Mouse (Mus musculus): ENCODE measurements around the gene Cd164l2.

The Cd164l2 gene

DNA sequence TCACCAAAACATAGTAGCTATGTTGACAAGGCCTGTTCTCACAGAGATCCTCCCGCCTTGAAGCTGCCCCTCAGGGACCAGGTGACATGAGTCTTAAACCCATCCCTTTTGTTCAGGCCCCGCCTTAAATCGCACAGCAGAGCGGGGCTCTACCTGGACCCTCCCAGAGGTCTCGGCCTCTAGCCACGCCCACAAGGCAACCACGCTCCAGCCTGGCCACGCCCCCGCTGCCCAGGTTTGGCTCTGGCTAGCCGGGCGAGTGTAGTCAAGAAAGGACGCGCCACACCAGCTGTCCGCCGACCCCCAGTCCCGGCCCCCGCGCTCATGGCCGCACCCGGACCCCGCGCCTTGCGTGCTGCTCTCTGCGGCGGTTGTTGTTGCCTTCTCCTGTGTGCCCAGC, 8.7 kb downstream of the Cd164l2 start:
- no peak for DNase-seq (ENCODE audit: low read depth, low spot score)

DNA sequence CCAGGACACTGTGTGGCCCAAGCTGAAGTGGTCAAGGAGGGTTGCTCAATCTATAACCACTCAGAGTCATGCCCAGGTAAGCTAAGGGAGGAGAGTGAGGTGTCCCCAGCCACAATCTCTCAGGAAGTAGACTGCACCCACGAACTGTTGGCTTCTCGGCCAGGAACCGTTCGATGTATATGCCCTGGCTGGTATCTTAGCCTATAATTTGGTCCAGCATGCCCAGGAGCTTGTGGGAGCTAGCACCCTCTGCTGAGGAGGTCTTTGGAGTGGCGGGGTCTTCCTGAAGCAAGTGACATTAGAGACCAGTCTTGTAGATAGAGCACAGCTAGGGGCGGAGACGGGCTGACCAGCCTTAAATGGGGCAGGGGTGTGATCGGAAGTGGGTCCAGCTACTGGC, 9.8 kb downstream of the Cd164l2 start:
- no peak for DNase-seq (ENCODE audit: low read depth, low spot score)

DNA sequence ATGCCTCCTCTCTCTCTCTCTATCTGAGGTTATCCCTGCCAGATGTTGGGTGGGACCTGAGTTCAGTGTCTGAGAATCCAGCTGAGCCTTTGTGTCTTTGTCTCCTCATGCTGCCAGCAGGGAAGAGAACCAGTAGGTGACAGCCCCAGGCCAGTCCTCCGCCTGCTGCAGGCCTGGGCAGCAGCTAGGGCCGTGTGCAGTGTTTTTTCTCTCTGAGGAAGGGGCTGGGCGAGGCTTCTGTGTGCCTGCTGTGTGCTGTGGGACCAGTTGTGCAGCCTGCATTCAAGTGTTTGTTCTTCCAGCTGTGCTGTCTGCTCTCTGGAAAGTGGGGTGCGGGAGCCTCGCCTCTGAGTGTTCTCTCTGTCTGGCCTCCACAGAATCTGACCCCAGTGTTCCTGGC, 11.9 kb downstream of the Cd164l2 start:
- no peak for DNase-seq (ENCODE audit: low read depth, low spot score)

DNA sequence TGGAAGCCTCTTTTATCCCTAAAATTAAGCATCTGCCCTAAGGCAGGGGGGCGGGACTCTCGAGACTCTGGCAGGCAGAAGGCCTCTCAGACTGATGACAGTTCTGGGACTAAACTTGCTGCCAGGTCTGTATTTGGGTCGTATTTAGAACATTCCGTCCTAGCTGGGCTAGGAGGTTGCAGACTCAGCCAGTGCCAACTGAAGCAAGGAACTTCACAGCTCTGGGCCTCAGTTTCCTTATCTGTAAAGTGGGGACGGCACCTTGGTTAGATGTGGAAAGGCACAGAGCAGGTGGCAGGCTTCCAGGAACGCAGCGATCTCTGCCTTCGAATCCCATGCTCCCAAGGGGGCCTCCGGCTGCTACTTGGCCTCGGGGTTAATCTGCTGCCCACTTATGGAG, 14.1 kb downstream of the Cd164l2 start:
- no peak for DNase-seq (ENCODE audit: low read depth, low spot score)

DNA sequence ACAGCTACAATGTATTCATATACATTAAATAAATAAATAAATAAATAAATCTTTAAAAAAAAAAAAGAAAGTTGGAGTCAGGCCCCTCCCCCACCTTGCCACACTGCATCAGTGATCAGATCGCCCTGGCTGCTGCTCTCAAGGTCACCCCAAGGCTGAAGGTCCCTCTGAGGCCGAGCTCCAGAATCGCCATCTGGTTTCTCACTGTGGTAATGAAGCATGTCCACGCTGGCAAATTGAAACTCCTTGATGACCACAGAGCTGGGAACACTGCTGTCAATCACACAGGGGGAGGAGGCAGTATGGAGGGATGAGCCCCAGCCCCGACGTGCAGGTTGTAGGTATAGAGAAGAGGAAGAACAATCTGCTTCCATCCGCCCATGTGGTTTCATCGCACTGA, 15.7 kb downstream of the Cd164l2 start:
- no peak for DNase-seq (ENCODE audit: low read depth, low spot score)

DNA sequence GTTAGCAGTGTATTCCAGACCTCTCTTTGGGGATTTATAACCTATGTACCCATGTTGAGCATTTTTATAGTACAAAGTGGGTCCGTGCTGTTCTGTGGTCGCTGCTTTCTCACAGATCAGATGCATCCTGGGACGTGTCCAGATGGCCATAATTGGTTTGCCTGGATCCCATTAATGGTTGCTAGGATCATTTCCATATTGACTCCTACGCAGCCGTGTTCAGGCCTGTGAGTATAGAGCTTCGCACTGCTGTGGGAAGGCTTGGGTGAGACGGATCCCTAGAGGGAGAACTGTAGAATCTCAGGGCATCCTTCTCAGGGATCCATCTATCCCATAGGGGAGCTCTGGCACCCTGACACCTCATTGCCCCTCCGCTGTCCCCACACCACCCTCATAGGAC, 17.7 kb downstream of the Cd164l2 start:
- DNase-seq (ENCODE audit: low read depth, low spot score), result no peak

DNA sequence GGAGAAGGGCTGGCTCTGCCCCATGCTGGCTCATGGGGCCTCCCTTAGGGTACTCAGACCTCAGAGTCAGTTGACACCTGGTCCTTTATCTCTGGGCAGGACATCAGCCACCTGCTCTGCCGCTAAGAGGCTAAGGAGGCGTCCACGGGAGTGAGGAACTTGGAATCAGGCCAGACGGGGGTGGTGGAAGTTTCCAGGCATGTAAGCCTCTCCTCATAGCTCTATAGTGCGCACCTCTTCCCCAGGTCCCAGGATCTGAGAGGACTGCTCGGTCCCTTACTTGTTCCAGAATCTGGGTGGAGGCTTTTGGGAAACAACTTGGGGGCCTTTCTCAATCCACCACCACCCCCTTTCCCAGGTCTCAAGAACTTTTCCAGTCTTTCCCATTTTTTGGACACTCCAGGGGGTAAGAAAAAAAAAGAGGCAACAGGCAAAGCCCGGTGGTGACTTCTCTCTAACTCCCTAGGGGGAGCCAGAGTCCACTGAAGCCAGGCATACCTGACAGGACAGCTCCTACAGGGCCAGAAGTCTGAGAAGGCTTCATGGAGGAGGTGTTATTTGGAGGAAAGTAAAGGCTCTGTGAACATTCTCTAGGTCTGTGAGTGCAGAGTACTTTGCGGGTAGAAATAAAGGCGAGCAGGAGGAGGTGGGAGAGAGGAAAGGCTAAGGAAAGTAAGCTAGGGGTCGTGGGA, 21.5 kb downstream of the Cd164l2 start:
- no peak for DNase-seq (ENCODE audit: low read depth, low spot score)

DNA sequence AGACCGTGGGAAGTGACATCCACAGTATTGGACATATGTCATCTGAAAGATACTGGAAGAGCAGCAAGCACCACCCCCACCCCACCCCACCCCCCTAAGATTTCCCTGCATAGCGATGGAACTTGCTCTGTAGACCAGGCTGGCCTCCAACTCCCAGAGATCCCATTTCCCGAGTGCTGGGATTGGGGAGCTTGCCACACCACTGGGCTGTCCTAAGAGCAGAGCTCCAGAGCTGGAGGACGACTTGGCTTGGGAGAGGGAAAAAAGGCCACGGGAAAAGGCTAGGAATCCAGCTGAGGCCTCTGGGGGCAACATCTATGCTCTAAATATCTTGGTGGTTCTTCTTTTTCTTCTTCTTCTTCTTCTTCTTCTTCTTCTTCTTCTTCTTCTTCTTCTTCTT, 22.8 kb downstream of the Cd164l2 start:
- no peak for DNase-seq (ENCODE audit: low read depth, low spot score)

DNA sequence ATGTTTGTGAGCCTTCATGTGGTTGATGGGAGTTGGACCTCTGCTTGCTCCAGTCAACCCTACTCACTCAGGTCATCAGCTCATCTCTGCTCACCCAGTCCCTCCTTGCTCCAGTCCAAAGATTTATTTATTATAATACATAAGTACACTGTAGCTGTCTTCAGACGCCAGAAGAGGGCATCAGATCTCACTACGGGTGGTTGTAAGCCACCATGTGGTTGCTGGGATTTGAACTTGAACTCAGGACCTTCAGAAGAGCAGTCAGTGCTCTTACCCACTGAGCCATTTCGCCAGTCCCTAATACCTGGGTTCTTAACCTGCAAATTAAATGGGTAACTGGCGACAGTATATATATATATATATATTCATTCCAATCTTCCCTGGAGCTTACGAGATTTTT, 23.5 kb downstream of the Cd164l2 start:
- DNase-seq (ENCODE audit: low read depth, low spot score), result no peak

DNA sequence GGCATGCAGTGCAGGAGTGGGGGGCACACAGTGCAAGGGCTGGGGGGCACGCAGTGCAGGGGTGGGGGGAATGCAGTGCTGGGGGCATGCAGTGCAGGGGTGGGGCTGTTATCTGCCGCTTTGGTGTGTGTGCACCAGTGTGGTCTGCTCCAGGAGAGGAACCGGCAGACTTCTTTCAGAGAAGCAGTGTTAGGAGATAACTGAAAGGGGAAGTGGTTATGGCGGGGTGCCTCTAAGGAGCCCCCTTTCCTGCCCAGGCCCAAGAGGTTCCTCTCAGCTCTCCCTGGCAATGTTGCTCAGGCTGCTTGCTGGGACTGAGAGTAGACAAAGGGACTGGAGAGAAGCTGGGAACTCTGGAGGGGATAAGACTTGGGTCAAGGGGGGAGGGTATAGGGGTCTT, 26.0 kb downstream of the Cd164l2 start:
- no peak for DNase-seq (ENCODE audit: low read depth, low spot score)

DNA sequence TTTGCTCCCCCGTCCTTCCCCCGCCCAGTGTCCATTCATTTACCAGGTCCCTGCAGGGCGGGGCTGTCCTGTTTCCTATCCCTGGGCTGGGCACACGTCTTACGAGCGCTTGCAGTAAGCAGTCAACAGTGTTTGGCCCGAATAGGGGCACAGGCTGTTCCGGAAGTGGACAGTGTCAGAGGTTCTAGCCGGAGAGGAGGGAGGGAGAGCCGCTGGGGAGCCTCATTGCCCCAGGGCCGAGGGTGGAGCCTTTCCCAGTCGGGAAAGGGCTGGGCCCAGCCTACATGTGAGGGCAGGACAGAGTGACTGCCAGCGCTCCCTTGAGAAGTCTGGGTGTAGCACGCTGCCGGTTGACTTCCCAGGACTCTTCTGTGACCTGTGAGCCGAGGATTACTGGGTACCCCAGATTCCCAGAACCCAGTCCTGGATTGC, 28.6 kb downstream of the Cd164l2 start, which contains the start of gene Map3k6:
Gene Map3k6 (plus strand): TSS at position 329 of the 432 bp plus-strand sequence.
- DNase-seq (ENCODE audit: low read depth, low spot score), result no peak

DNA sequence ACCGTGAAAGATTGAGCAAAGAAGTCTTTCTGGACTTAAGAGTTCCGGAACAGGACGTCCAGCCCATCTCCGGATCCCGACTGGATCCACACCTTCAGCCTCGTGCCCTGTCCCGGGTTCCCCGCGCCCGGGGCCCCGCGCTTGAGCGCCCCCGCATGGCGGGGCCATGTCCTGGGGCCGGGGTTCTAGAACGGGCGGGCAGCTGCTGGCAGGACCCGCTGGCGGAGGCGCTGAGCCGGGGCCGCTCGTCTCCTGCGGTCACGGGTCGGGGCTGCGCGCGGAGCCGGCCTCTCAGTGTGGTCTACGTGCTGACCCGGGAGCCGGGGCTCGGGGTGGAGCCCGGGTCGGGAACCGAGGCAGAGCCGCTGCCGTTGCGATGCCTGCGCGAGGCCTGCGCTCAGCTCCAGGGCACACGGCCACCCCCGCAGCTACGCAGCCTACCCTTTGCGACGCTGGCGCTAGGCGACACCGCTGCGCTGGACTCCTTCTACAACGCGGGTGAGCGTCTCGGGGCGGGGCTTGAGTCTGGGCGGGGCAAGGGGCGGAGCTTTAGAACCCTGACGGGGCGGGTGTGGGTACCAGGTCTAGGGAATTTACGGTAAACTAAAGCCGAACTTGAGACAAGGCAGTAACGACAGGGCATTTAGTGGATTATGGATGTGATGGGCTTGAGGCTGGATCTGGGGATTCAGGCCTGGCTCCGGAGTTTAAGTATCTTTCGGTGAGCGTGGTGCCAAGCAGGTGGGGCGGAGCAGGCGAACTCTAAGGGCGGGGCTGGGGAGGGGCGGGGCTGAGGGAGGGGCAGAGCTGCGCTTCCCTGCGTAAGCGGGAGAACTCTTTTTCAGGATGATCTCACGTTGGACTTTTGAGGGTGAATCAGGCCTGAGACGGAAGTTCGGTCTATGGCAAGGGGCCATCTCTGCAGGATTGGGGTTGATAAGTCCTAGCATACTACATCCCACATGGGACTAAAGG, 29.3 kb downstream of the Cd164l2 start:
- peak; percentile 64 for DNase-seq (ENCODE audit: low read depth, low spot score)

DNA sequence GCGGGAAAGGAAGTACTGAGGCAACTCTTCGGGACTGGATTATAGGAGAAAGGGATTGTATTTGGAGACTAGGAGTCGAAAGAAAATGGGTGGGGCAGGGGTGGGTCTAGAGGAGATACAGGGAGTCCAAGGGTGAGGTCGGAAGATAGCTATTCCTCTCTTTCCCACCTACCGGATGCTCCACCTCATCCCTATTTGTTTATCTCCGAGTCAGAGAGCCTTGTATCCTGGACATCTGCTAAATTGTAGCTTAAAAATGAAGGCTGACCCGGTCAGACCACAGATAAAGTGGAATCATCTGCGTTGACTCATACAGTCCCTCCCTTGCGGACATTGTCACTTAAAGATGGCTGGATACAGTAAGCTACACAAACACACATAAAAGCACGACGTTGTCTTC, 30.0 kb downstream of the Cd164l2 start:
- no peak for DNase-seq (ENCODE audit: low read depth, low spot score)

DNA sequence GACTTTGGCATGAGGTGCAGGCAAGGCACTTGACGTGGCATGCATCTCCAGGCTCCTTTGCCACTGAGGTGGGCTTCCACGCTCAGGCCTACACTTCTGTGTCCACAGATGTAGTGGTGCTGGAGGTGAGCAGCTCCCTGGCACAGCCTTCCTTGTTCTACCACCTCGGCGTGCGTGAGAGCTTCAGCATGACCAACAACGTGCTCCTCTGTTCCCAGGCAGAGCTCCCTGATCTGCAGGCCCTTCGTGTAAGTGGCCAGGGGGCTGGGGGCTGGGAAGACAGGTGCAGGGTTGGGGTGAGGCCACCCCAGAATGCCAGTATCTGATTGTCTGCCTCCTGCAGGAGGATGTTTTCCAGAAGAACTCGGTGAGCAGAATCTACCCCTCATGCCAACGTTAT, 30.8 kb downstream of the Cd164l2 start:
- DNase-seq (ENCODE audit: low read depth, low spot score), result no peak

DNA sequence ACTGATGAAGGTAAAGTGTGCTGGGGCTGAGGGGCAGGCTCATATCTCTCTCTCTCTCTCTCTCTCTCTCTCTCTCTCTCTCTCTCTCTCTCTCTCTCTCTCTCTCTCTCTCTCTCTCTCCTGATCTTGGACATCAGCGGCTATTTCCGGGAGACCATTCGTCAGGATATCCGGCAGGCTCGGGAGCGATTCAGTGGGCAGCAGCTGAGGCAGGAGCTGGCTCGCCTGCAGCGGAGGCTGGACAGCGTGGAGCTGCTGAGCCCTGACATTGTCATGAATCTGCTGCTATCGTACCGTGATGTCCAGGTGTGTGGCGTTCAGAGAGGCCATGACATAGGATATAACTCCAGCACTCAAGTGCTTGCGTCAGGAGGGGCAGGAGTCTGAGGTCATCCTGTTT, 31.6 kb downstream of the Cd164l2 start:
- no peak for DNase-seq (ENCODE audit: low read depth, low spot score)

DNA sequence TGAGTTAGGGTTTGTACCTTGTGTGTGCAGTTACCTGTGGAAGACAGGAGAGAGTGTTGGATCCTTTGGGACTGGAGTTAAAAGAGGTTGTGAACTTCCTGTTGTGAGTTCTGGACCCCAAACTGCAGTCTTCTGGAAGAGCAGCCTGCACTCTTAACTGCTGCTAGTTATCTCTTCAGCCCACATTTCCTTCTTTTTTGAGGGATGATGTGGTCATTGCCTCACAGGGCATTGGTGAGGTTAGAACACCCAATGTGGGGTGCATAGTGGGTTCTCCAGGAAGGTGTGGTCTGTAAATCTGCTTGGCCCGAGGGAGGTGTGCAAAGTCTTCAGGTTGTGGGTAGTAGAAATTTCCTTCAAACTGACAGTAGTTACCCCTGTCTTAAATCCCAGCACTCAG, 32.4 kb downstream of the Cd164l2 start:
- no peak for DNase-seq (ENCODE audit: low read depth, low spot score)

DNA sequence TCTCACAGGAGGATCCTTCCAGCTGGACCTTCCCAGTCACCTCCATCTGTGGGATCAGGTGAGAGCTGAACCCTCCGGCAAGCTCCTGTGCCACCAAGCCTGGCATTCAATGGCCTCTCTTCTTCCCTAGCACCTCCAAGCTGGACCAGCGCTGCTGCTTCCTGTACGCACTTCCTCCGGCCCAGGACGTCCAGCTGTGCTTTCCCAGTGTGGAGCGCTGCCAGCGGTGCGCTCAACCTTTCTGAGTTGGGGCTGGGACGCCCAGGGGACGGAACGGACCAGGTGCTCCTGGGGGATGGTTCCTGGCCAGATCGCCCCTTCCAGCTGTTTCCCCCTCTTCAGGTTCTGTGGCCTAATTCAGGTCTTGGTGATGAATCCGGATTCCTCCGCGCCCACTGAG, 35.1 kb downstream of the Cd164l2 start:
- no peak for DNase-seq (ENCODE audit: low read depth, low spot score)

DNA sequence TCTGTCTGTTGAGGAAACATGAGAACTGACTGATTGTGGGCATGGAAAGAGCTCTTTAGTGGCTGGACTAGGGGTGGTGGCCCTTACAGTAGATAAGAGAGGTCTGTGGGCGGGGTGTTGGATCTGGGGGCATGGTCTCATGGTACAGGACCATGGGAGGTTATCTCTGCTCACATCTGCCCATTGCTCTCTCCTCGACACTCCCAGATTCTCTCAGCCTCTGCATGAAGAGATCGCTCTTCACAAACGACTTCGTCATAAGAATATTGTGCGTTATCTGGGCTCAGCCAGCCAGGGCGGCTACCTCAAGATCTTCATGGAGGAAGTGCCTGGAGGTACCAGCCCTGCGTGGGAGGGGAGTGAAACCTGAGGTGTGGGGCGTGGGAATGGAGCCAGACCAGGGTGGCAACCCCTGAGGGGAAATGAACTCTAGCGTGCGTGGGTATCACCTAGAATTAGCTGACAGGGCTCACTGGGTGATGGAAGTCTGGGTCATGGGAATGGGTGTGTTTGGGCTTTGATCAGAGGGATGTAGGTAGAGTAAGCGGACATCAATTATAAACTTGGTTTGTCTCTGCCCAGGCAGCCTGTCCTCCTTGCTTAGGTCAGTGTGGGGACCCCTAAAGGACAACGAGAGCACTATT, 36.0 kb downstream of the Cd164l2 start:
- DNase-seq (ENCODE audit: low read depth, low spot score), result no peak

DNA sequence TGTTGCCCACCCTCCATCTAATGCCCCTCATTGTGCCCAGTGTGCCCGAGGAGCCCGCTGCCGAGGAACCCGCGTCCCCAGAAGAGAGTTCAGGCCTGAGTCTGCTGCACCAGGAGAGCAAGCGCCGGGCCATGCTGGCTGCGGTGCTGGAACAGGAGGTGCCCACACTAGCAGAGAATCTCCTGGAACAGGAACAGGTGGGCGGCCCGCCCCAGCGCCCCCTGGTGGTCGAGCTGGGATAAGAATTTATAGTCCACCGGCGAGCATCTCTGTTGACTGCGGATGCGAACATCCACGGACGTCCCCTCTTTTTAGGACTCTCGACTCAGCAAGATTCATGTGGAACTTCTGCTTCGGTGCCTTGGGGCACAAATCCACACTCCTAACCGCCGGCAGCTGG, 38.7 kb downstream of the Cd164l2 start:
- DNase-seq (ENCODE audit: low read depth, low spot score), result no peak

DNA sequence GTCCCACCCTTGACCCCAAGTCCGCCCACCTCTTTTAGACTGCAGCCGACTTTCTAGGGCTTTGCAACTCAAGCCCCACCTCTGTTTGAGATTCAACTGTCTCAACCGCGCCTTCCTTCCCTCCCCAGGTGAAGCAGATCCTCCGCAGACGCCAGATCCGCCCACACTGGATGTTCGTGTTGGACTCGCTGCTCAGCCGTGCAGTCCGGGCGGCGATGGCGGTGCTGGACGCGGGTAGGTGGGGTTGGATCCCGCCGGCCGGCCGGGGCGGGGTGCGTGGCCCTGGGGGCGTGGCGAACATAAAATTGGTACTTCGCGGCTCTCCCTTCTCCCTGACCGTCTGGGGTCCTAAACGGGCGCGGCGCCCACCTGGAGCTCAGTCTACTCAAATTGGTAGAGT, 39.3 kb downstream of the Cd164l2 start:
- DNase-seq (ENCODE audit: low read depth, low spot score), result no peak

DNA sequence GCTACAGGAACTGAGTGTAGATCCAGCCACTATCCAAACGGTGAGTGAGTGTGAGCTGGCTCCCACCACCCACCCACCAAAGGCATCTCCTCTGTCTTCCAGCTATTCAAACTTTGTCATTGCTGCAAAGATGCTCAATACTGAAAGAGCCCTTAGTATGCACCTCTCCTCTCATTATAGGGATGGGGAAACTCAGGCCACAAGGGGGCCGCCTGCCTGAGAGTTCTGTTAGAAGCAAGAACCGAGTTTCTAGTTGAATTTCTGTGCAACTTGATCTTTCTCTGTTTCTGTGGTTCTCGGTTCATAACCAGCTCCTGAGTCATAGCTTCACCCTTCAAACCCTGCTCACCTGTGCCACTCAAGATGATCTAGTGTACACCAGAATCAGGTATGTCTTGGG, 40.2 kb downstream of the Cd164l2 start:
- DNase-seq (ENCODE audit: low read depth, low spot score), result no peak

DNA sequence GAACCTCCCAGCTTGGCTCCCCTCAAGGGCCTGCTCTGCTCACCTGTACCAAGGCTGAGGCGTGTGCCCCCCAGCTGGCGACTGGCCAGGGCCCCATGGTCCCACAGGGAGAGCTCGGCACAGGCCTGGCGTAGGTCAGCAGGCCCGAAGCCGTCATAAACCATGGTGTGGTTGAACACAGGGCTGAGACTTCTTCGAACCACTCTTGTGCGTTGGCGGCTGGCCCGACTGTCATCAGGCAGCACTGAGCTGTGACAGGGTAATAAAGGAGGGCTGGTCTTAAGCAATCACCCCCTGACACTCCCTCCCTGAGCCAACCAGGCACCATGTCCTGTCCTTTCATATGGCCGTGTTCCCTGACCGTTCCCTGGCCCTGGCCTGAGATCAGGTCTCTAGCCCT, 41.5 kb downstream of the Cd164l2 start:
- DNase-seq (ENCODE audit: low read depth, low spot score), result no peak

Data from retina, adult 2 months (tissue).